Mouse (Mus musculus): ENCODE results near the gene Kif16b. TPM values are rescaled to one million over a fixed set of nuclear protein-coding genes. Genes with fewer than 3 reads are reported as not detected.

Kif16b gene
- polyA plus RNA-seq, 1 experiment from 2014 or later, result 14.7 TPM

GRCm38 (mm10) chr2:142774752-142775151, 126.6 kb downstream of the Kif16b start:
- no peak overlapping the region for H3K9ac ChIP-seq (replicated peaks)
- 69% methylated on average over 1 of the region's 1 CpGs for WGBS
- no peak for ATAC-seq (ENCODE audit: insufficient number of reproducible peaks, insufficient read depth, low FRiP score, low TSS enrichment, low read depth)

GRCm38 (mm10) chr2:142769647-142770121, 131.6 kb downstream of the Kif16b start:
- WGBS, result 86% methylated on average over 11 of the region's 11 CpGs
- H3K27ac ChIP-seq, result no peak overlapping the region

More at GRCm38 (mm10) chr2:142774752-142775151, 126.6 kb downstream of the Kif16b start:
- Histone ChIP-seq H3K27me3 (no peaks in the 10 kb centered on the region), H3K9me3 (no peaks in the 10 kb centered on the region), H3K4me3 (replicated peaks) (no peak overlapping the region), H3K36me3 (no peaks in the 10 kb centered on the region), H3K4me1 (replicated peaks) (no peaks in the 10 kb centered on the region), H3K4me2 (no peak overlapping the region), H3K27ac (no peak overlapping the region)

GRCm38 (mm10) chr2:142764276-142764675, 137.1 kb downstream of the Kif16b start:
- no peak for ATAC-seq (ENCODE audit: insufficient number of reproducible peaks, insufficient read depth, low FRiP score, low TSS enrichment, low read depth)
- Histone ChIP-seq H3K36me3 (no peaks in the 10 kb centered on the region), H3K4me3 (replicated peaks) (no peak overlapping the region), H3K4me1 (replicated peaks) (no peaks in the 10 kb centered on the region), H3K4me2 (no peak overlapping the region), H3K27ac (no peak overlapping the region), H3K9me3 (no peaks in the 10 kb centered on the region), H3K27me3 (no peaks in the 10 kb centered on the region), H3K9ac (replicated peaks) (no peak overlapping the region)
- 70% methylated on average over 2 of the region's 2 CpGs for WGBS

More at GRCm38 (mm10) chr2:142769647-142770121, 131.6 kb downstream of the Kif16b start:
- ATAC-seq (ENCODE audit: insufficient number of reproducible peaks, insufficient read depth, low FRiP score, low TSS enrichment, low read depth), result no peak
- no peaks in the 10 kb centered on the region for H3K27me3 ChIP-seq
- no peaks in the 10 kb centered on the region for H3K9me3 ChIP-seq
- no peaks in the 10 kb centered on the region for H3K4me1 ChIP-seq (replicated peaks)
- no peak overlapping the region for H3K4me3 ChIP-seq (replicated peaks)
- no peak overlapping the region for H3K9ac ChIP-seq (replicated peaks)
- H3K36me3 ChIP-seq, result no peaks in the 10 kb centered on the region
- H3K4me2 ChIP-seq, result no peak overlapping the region

GRCm38 (mm10) chr2:142760843-142761242, 140.5 kb downstream of the Kif16b start:
- WGBS, result 60% methylated on average over 4 of the region's 4 CpGs
- Histone ChIP-seq H3K27me3 (no peaks in the 10 kb centered on the region), H3K9ac (replicated peaks) (no peak overlapping the region), H3K4me3 (replicated peaks) (no peak overlapping the region), H3K27ac (no peak overlapping the region), H3K4me2 (no peak overlapping the region), H3K9me3 (no peaks in the 10 kb centered on the region), H3K36me3 (no peaks in the 10 kb centered on the region), H3K4me1 (replicated peaks) (no peaks in the 10 kb centered on the region)
- ATAC-seq (ENCODE audit: insufficient number of reproducible peaks, insufficient read depth, low FRiP score, low TSS enrichment, low read depth), result no peak

GRCm38 (mm10) chr2:142759192-142759591, 142.1 kb downstream of the Kif16b start:
- Histone ChIP-seq H3K9me3 (no peaks in the 10 kb centered on the region), H3K4me3 (replicated peaks) (no peak overlapping the region), H3K27me3 (no peaks in the 10 kb centered on the region), H3K27ac (no peak overlapping the region), H3K4me1 (replicated peaks) (no peaks in the 10 kb centered on the region), H3K4me2 (no peak overlapping the region), H3K9ac (replicated peaks) (no peak overlapping the region), H3K36me3 (no peaks in the 10 kb centered on the region)
- no peak for ATAC-seq (ENCODE audit: insufficient number of reproducible peaks, insufficient read depth, low FRiP score, low TSS enrichment, low read depth)
- 94% methylated on average over 4 of the region's 4 CpGs for WGBS

- H3K4me2 ChIP-seq, result no peak overlapping the region
- H3K9me3 ChIP-seq, result no peaks in the 10 kb centered on the region
- no peak overlapping the region for H3K9ac ChIP-seq (replicated peaks)
- 92% methylated on average over 3 of the region's 3 CpGs for WGBS
- no peaks in the 10 kb centered on the region for H3K36me3 ChIP-seq
- no peak overlapping the region for H3K27ac ChIP-seq
- H3K4me1 ChIP-seq (replicated peaks), result no peaks in the 10 kb centered on the region
- no peak overlapping the region for H3K4me3 ChIP-seq (replicated peaks)
- ATAC-seq (ENCODE audit: insufficient number of reproducible peaks, insufficient read depth, low FRiP score, low TSS enrichment, low read depth), result no peak
- no peaks in the 10 kb centered on the region for H3K27me3 ChIP-seq
These were observed 143.1 kb downstream of the Kif16b start for GRCm38 (mm10) chr2:142758091-142758765.

GRCm38 (mm10) chr2:142739338-142739737, 162.0 kb downstream of the Kif16b start:
- Histone ChIP-seq H3K9ac (replicated peaks) (no peak overlapping the region), H3K36me3 (0 out of 2 replicates have a peak, but pooled peaks cover 3% of the 10 kb centered on the region), H3K4me1 (replicated peaks) (no peaks in the 10 kb centered on the region), H3K27ac (no peak overlapping the region), H3K4me3 (replicated peaks) (no peak overlapping the region), H3K9me3 (no peaks in the 10 kb centered on the region), H3K27me3 (no peaks in the 10 kb centered on the region), H3K4me2 (no peak overlapping the region)
- 74% methylated on average over 2 of the region's 2 CpGs for WGBS
- ATAC-seq (ENCODE audit: insufficient number of reproducible peaks, insufficient read depth, low FRiP score, low TSS enrichment, low read depth), result no peak

- H3K27ac ChIP-seq, result no peak overlapping the region
- no peak for ATAC-seq (ENCODE audit: insufficient number of reproducible peaks, insufficient read depth, low FRiP score, low TSS enrichment, low read depth)
These were observed 162.8 kb downstream of the Kif16b start for GRCm38 (mm10) chr2:142738488-142738887.

GRCm38 (mm10) chr2:142735691-142736090, 165.6 kb downstream of the Kif16b start:
- ATAC-seq (ENCODE audit: insufficient number of reproducible peaks, insufficient read depth, low FRiP score, low TSS enrichment, low read depth), result no peak
- H3K4me1 ChIP-seq (replicated peaks), result no peaks in the 10 kb centered on the region
- no peaks in the 10 kb centered on the region for H3K9me3 ChIP-seq
- H3K36me3 ChIP-seq, result 0 out of 2 replicates have a peak, but pooled peaks cover 3% of the 10 kb centered on the region
- WGBS, result 88% methylated on average over 3 of the region's 3 CpGs
- H3K9ac ChIP-seq (replicated peaks), result no peak overlapping the region
- H3K4me3 ChIP-seq (replicated peaks), result no peak overlapping the region
- H3K27ac ChIP-seq, result no peak overlapping the region
- no peaks in the 10 kb centered on the region for H3K27me3 ChIP-seq
- H3K4me2 ChIP-seq, result no peak overlapping the region

More at GRCm38 (mm10) chr2:142738488-142738887, 162.8 kb downstream of the Kif16b start:
- no peaks in the 10 kb centered on the region for H3K27me3 ChIP-seq
- 81% methylated on average over 2 of the region's 2 CpGs for WGBS
- H3K9me3 ChIP-seq, result no peaks in the 10 kb centered on the region
- no peak overlapping the region for H3K9ac ChIP-seq (replicated peaks)
- H3K4me3 ChIP-seq (replicated peaks), result no peak overlapping the region
- H3K4me2 ChIP-seq, result no peak overlapping the region
- H3K4me1 ChIP-seq (replicated peaks), result no peaks in the 10 kb centered on the region
- H3K36me3 ChIP-seq, result 0 out of 2 replicates have a peak, but pooled peaks cover 3% of the 10 kb centered on the region

- no peak for ATAC-seq (ENCODE audit: insufficient number of reproducible peaks, insufficient read depth, low FRiP score, low TSS enrichment, low read depth)
These were observed 167.3 kb downstream of the Kif16b start for GRCm38 (mm10) chr2:142734046-142734445.

GRCm38 (mm10) chr2:142732370-142732769, 169.0 kb downstream of the Kif16b start:
- Histone ChIP-seq H3K4me2 (no peak overlapping the region), H3K9me3 (no peaks in the 10 kb centered on the region), H3K36me3 (no peaks in the 10 kb centered on the region), H3K9ac (replicated peaks) (no peak overlapping the region), H3K27me3 (no peaks in the 10 kb centered on the region), H3K4me1 (replicated peaks) (no peaks in the 10 kb centered on the region), H3K27ac (no peak overlapping the region), H3K4me3 (replicated peaks) (no peak overlapping the region)
- ATAC-seq (ENCODE audit: insufficient number of reproducible peaks, insufficient read depth, low FRiP score, low TSS enrichment, low read depth), result no peak
- WGBS, result 87% methylated on average over 4 of the region's 4 CpGs

More at GRCm38 (mm10) chr2:142734046-142734445, 167.3 kb downstream of the Kif16b start:
- no peak overlapping the region for H3K4me3 ChIP-seq (replicated peaks)
- no peaks in the 10 kb centered on the region for H3K9me3 ChIP-seq
- H3K9ac ChIP-seq (replicated peaks), result no peak overlapping the region
- H3K4me2 ChIP-seq, result no peak overlapping the region
- no peaks in the 10 kb centered on the region for H3K27me3 ChIP-seq
- H3K4me1 ChIP-seq (replicated peaks), result no peaks in the 10 kb centered on the region
- no peaks in the 10 kb centered on the region for H3K36me3 ChIP-seq
- 90% methylated on average over 2 of the region's 2 CpGs for WGBS
- H3K27ac ChIP-seq, result no peak overlapping the region

GRCm38 (mm10) chr2:142731778-142732092, 169.6 kb downstream of the Kif16b start:
- Histone ChIP-seq H3K27me3 (no peaks in the 10 kb centered on the region), H3K27ac (no peak overlapping the region), H3K4me1 (replicated peaks) (no peaks in the 10 kb centered on the region), H3K9me3 (no peaks in the 10 kb centered on the region), H3K4me3 (replicated peaks) (no peak overlapping the region), H3K4me2 (no peak overlapping the region), H3K36me3 (no peaks in the 10 kb centered on the region), H3K9ac (replicated peaks) (no peak overlapping the region)
- 67% methylated on average over 1 of the region's 1 CpGs for WGBS
- no peak for ATAC-seq (ENCODE audit: insufficient number of reproducible peaks, insufficient read depth, low FRiP score, low TSS enrichment, low read depth)

All from limb, embryonic 12.5 days (tissue).